Mouse (Mus musculus) neutrophil, adult 5-6 weeks (primary cell): ENCODE measurements around the gene Sult4a1. TPM values are rescaled to one million over a fixed set of nuclear protein-coding genes. Genes with fewer than 3 reads are reported as not detected.

Source experiments
- ATAC-seq: fragments of 151-379, 151-347 bp; 2 replicates; pipeline ENCODE4 v1.8.0; 2017; ENCODE audit warnings: mild to moderate bottlenecking, moderate TSS enrichment; ENCODE audit not compliant: insufficient number of reproducible peaks, poor library complexity, low FRiP score, severe bottlenecking; ENCODE audit errors: extremely low read depth
- total RNA-seq: library from RNA; stranded (forward); fragments of 200-1000 nt; gene quantifications from 2 replicates; pipeline ENCODE4 v1.2.3, GENCODE M21; 2017

The Sult4a1 gene
- total RNA-seq = not detected in 2 replicates

GRCm38 (mm10) chr15:84105105-84105923 lies at the start of gene Sult4a1:
Gene Sult4a1, minus strand, starts transcription at chr15:84105754.
- no peak for ATAC-seq

- no peak for ATAC-seq
Measured at GRCm38 (mm10) chr15:84140929-84141328, 35.4 kb upstream of the Sult4a1 start.

GRCm38 (mm10) chr15:84140109-84140508 lies 34.6 kb upstream of the Sult4a1 start:
- no peak for ATAC-seq

GRCm38 (mm10) chr15:84139592-84140005 lies 34.0 kb upstream of the Sult4a1 start:
- ATAC-seq = no peak

- no peak for ATAC-seq
Measured at GRCm38 (mm10) chr15:84136473-84137415, 31.2 kb upstream of the Sult4a1 start.

GRCm38 (mm10) chr15:84135472-84135871 lies 29.9 kb upstream of the Sult4a1 start:
- ATAC-seq = no peak

- ATAC-seq = no peak
Measured at GRCm38 (mm10) chr15:84133440-84133839, 27.9 kb upstream of the Sult4a1 start.

- ATAC-seq = no peak
Measured at GRCm38 (mm10) chr15:84131971-84132370, 26.4 kb upstream of the Sult4a1 start.

- no peak for ATAC-seq
Measured at GRCm38 (mm10) chr15:84131096-84131786, 25.7 kb upstream of the Sult4a1 start.

- ATAC-seq = peak; percentile 34; the same call in 1 of the 2 replicates
Measured at GRCm38 (mm10) chr15:84126871-84127270, 21.3 kb upstream of the Sult4a1 start.

- no peak for ATAC-seq
Measured at GRCm38 (mm10) chr15:84126447-84126846, 20.9 kb upstream of the Sult4a1 start.

- ATAC-seq = no peak
Measured at GRCm38 (mm10) chr15:84124086-84124485, 18.5 kb upstream of the Sult4a1 start.

GRCm38 (mm10) chr15:84123075-84123474 lies 17.5 kb upstream of the Sult4a1 start, which contains the start of gene Pnpla5:
Gene Pnpla5, minus strand, starts transcription at chr15:84123175.
- no peak for ATAC-seq

- no peak for ATAC-seq
Measured at GRCm38 (mm10) chr15:84121036-84121435, 15.5 kb upstream of the Sult4a1 start.

GRCm38 (mm10) chr15:84120612-84121011 lies 15.1 kb upstream of the Sult4a1 start:
- ATAC-seq = no peak

GRCm38 (mm10) chr15:84116466-84116865 lies 10.9 kb upstream of the Sult4a1 start:
- ATAC-seq = no peak

GRCm38 (mm10) chr15:84115727-84116126 lies 10.2 kb upstream of the Sult4a1 start:
- no peak for ATAC-seq

GRCm38 (mm10) chr15:84113873-84114272 lies 8.3 kb upstream of the Sult4a1 start:
- ATAC-seq = no peak

- no peak for ATAC-seq
Measured at GRCm38 (mm10) chr15:84108899-84109298, 3.3 kb upstream of the Sult4a1 start.
